Mouse (Mus musculus) gastrocnemius, adult 18-20 months (tissue): ENCODE measurements around the gene Pcgf3. TPM values are rescaled to one million over a fixed set of nuclear protein-coding genes. Genes with fewer than 3 reads are reported as not detected.
"Not testable (repeated sequence)": the region's sequence is repeated elsewhere in the genome, so short reads cannot be mapped to it uniquely, and the experiment has no call there.

Experiments used
- DNase-seq: peaks from one replicate; pipeline ENCODE4 v3.0.0; 2021; ENCODE audit warnings: low spot score
- total RNA-seq, 2 experiments: library from RNA; stranded (reverse); gene quantifications; 2 replicates each; pipeline ENCODE4 v1.2.3; 2021

Pcgf3 gene
- total RNA-seq, 2 experiments from 2014 or later: 33.8 to 35.9 TPM

- DNase-seq: no peak
Observed at GRCm38 (mm10) chr5:108466647-108467046, 5.6 kb downstream of the Pcgf3 start.

GRCm38 (mm10) chr5:108469617-108470016 lies 8.6 kb downstream of the Pcgf3 start:
- no peak for DNase-seq

GRCm38 (mm10) chr5:108473737-108474136 lies 12.7 kb downstream of the Pcgf3 start:
- DNase-seq: no peak

- no peak for DNase-seq
Observed at GRCm38 (mm10) chr5:108475977-108476376, 14.9 kb downstream of the Pcgf3 start.

GRCm38 (mm10) chr5:108483006-108483405 lies 22.0 kb downstream of the Pcgf3 start:
- no peak for DNase-seq

GRCm38 (mm10) chr5:108485239-108485638 lies 24.2 kb downstream of the Pcgf3 start:
- no peak for DNase-seq

- DNase-seq: not testable (repeated sequence)
Observed at GRCm38 (mm10) chr5:108486148-108486547, 25.1 kb downstream of the Pcgf3 start.

GRCm38 (mm10) chr5:108501573-108501972 lies 40.5 kb downstream of the Pcgf3 start:
- no peak for DNase-seq

GRCm38 (mm10) chr5:108502286-108502685 lies 41.3 kb downstream of the Pcgf3 start:
- no peak for DNase-seq

- DNase-seq: no peak
Observed at GRCm38 (mm10) chr5:108515581-108516361, 54.7 kb downstream of the Pcgf3 start.

GRCm38 (mm10) chr5:108516655-108517054 lies 55.6 kb downstream of the Pcgf3 start:
- DNase-seq: no peak

- no peak for DNase-seq
Observed at GRCm38 (mm10) chr5:108518106-108518885, 57.3 kb downstream of the Pcgf3 start.

- DNase-seq: no peak
Observed at GRCm38 (mm10) chr5:108518951-108519350, 57.9 kb downstream of the Pcgf3 start.

- no peak for DNase-seq
Observed at GRCm38 (mm10) chr5:108520153-108520552, 59.1 kb downstream of the Pcgf3 start.

GRCm38 (mm10) chr5:108521016-108521415 lies 60.0 kb downstream of the Pcgf3 start:
- no peak for DNase-seq

GRCm38 (mm10) chr5:108521896-108522295 lies 60.9 kb downstream of the Pcgf3 start:
- DNase-seq: no peak

GRCm38 (mm10) chr5:108522597-108522996 lies 61.6 kb downstream of the Pcgf3 start:
- DNase-seq: no peak

- no peak for DNase-seq
Observed at GRCm38 (mm10) chr5:108534188-108534587, 73.2 kb downstream of the Pcgf3 start.

- DNase-seq: no peak
Observed at GRCm38 (mm10) chr5:108543516-108544291, 82.7 kb downstream of the Pcgf3 start.

- no peak for DNase-seq
Observed at GRCm38 (mm10) chr5:108547636-108548035, 86.6 kb downstream of the Pcgf3 start.

- DNase-seq: no peak
Observed at GRCm38 (mm10) chr5:108549137-108549488, 88.1 kb downstream of the Pcgf3 start.
